Mouse (Mus musculus) splenic B cell, adult 2 months (primary cell): Measurements from ENCODE around the gene AI413582.

ENCODE experiments used
- DNase-seq: peaks from one replicate; pipeline ENCODE4 v3.0.0-alpha.2; 2011; ENCODE audit warnings: low read depth, low spot score
- H3K27me3 ChIP-seq: 2 replicates; pipeline ENCODE4 v1.6.1; 2012; ENCODE audit warnings: mild to moderate bottlenecking, low read length, moderate library complexity, mixed read lengths; ENCODE audit not compliant: control insufficient read depth, poor library complexity, insufficient read depth, severe bottlenecking
- H3K36me3 ChIP-seq: 2 replicates; pipeline ENCODE4 v1.6.1; 2012; ENCODE audit warnings: mild to moderate bottlenecking, low read length, moderate library complexity, mixed read lengths; ENCODE audit not compliant: control insufficient read depth, poor library complexity, insufficient read depth, severe bottlenecking

The AI413582 gene

DNA sequence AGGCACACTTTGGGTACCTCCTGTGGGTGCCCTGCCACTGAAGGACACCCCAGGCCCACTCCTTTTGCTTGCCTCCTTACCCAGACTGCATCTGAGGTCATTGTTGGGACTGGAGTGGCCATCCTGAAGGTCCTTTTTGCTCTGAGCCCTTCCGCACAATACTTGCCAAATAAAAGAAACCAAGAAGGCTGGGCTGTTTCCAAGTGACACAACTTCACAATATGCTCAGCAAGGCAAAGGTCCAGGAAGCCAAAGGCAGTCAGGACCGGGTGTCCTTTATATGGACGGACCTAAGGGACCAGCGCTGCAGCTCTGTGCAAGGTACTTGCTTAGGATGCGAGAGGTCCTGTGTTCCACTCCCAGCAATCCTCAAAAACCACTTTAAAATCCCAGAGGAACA, 2.7 kb upstream of the AI413582 start:
- no peaks in the 10 kb centered on the region for H3K27me3 ChIP-seq
- no peak for DNase-seq
- no peaks in the 10 kb centered on the region for H3K36me3 ChIP-seq

DNA sequence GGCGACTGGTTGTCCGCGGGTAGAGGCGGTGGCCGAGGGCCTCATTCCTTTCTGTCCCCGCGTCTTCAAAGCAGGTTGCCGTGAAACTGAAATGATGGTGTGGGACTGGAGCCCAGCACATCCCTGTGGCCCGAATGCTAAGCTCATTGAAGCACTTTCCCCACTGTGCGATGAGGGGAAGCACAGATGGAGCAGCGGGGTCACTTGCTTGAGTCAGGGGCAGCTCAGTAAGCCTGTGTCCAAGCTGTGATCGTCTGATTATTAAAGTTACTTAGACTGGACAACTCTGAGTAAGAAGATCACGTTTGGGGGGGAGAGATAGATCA, 349 bp upstream of the AI413582 start:
- no peaks in the 10 kb centered on the region for H3K27me3 ChIP-seq
- no peak for DNase-seq
- H3K36me3 ChIP-seq, result peaks cover 5% of the 10 kb centered on the region

GRCm38 (mm10) chr17:27564391-27565162, 979 bp downstream of the AI413582 start:
- peak; percentile 54 for DNase-seq
- Histone ChIP-seq H3K36me3 (peaks cover 7% of the 10 kb centered on the region), H3K27me3 (no peaks in the 10 kb centered on the region)

GRCm38 (mm10) chr17:27563771-27564244, 1.7 kb downstream of the AI413582 start:
- DNase-seq, result no peak
- Histone ChIP-seq H3K36me3 (peaks cover 7% of the 10 kb centered on the region), H3K27me3 (no peaks in the 10 kb centered on the region)

DNA sequence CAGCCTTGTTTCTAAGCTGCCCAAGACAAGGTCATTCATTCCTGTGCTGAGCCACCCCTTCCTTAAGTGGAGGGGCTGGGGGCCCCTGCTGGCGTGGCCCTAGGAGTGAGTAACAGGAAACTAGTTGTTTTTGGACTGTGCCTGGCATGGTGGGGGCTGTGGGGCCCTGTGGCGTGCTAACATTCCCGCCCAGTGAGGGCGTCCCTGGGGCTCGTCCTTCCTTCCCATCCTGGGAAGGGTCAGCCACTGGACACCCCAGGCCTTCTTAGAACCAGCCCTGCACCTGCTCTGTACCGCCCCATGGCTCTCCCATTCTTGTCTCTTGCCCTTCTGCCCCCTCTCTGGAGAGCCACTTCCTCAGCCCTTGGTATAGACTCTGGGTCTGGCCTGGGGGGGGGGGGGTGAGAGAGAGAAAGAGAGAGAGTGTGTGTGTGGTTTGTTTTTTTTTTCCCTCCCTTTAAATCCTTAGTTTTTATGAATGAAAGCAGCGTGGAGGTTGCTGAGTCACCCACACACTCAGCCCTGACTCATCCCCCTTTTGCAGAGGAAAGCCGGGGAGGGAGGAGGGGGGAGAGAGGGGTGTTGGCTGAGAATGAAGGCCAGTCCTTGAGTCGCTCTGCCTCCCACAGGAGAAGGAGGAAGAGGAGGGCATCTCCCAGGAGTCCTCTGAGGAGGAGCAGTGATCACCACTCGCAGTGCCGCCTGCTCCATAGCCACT, 3.6 kb downstream of the AI413582 start:
- Histone ChIP-seq H3K36me3 (peaks cover 7% of the 10 kb centered on the region), H3K27me3 (no peaks in the 10 kb centered on the region)
- no peak for DNase-seq

DNA sequence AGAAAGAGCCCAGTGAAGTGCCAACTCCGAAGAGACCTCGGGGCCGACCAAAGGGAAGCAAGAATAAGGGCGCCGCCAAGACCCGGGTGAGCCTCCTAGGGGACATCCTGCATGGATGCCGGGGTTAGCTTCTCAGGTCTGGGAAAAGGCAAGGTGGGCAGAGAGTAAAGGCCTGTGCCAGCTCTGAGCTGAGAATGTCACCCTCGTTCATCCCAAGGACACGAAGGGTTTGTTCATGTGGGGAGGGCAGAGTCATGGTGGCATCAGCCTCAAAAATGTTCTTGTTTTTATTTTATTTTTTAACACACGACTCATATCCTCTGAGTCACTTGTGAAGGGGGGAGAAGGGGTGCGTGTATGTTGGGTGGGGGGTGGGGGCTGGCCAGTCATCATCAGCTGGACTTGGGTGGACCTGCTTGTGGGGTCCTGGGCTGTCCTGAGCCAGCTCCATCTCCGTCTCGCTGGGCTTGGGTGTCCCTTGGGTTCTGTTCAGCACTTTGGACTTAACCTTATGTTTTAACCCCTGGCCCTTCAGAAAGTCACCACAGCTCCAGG, 4.6 kb downstream of the AI413582 start:
- Histone ChIP-seq H3K36me3 (peaks cover 7% of the 10 kb centered on the region), H3K27me3 (no peaks in the 10 kb centered on the region)
- DNase-seq, result no peak

- Histone ChIP-seq H3K27me3 (no peaks in the 10 kb centered on the region), H3K36me3 (peaks cover 7% of the 10 kb centered on the region)
- no peak for DNase-seq
Observed at GRCm38 (mm10) chr17:27559596-27559995, 6.0 kb downstream of the AI413582 start.

DNA sequence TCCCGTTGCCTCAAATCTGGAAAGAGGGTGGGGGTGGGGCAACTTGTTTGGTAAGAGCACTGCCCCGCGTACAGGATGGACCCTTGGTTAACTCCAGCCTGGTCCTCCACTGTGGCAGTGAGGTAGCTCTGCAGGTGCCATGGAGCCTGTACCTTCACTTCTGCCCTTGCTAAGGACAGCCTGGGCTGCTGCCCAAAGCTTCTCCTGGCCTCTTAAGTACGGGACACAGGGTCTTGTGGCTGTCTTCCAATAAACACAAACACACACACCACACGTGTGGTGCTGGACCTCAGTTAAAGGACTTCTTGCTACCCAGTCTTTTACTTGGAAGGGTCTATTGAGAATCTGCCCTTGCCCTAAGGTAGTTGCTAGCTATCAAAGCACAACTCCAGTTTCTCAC, 6.7 kb downstream of the AI413582 start:
- no peak for DNase-seq
- Histone ChIP-seq H3K36me3 (peaks cover 7% of the 10 kb centered on the region), H3K27me3 (no peaks in the 10 kb centered on the region)

- peaks cover 7% of the 10 kb centered on the region for H3K36me3 ChIP-seq
- H3K27me3 ChIP-seq, result no peaks in the 10 kb centered on the region
- DNase-seq, result no peak
Observed at GRCm38 (mm10) chr17:27557927-27558661, 7.5 kb downstream of the AI413582 start.

DNA sequence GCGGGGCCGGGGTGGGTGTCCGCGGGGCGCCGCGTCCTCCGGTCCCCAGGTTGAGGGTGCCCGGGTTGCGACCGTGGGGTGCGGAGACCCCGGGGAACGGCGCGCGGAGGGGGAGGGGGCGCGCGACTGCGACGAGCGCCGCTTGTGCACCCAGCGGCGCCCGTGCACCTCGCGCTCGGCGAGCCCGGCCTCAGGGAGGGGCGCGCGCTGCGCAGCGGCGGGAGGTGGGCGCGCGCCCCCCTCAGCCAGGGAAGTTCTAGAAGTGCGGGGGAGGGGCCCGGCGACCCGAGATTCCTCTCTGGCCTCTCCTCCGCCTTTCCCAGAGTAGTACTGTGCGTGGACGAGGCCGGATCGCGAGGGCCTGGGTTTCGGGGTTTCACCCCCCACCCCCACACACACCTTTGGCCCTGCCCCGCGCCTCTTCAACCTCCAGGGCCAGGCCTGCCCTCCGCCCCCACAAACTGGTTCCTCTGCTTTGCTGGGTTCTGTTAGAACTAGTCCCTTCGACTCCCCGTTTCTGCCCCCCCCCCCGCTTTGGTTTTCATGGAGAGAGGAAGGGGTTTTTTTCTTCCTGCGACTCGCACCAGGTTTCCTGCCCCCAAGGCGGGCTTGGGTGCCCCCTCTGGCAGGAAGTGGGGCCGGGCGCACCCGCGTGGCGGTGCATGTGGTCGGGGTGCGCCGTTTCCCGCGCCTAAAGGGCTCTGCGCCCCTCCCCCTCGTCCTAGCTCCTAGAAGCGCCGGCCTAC, 8.2 kb downstream of the AI413582 start:
- peak; percentile 68 for DNase-seq
- H3K36me3 ChIP-seq, result peaks cover 7% of the 10 kb centered on the region
- no peaks in the 10 kb centered on the region for H3K27me3 ChIP-seq

- Histone ChIP-seq H3K36me3 (peaks cover 3% of the 10 kb centered on the region; the same call in 1 of the 2 replicates), H3K27me3 (no peaks in the 10 kb centered on the region)
- DNase-seq, result peak; percentile 95
Observed at GRCm38 (mm10) chr17:27556315-27557011, 9.1 kb downstream of the AI413582 start, which contains the start of gene Hmga1. Gene Hmga1 (plus strand): TSS chr17:27556497.

DNA sequence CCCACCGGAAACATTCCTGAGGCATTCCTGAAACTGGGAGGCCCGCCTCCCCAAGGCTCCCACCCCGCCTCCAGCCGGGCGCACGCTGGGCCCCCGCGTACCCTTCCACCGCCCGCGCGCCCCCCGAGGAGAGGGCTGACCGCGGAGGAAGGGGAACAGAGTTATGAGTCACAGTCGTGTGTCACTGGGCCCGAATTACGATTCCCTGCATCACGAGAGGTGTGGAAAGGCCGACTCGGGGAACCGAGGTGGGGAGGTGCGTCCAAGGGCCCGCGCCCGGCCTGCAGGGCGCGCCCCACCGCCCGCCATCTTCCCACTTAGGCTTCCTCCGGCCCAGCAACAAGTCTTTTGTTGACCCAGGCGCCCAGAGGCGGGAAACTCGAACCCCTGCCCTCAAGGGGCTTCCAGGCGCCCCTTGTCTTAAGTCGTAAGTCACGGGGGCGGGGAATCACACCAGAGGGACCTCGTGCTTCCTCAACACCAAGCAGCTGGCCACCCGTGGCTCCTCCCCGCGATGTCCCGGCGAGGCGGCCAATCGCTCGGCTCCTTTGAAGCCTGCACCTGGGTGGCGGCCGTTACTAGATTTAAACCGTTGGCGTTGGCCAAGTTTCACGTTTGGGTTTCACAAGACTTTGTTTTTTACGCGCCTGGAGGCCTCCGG, 9.9 kb downstream of the AI413582 start:
- Histone ChIP-seq H3K36me3 (no peaks in the 10 kb centered on the region), H3K27me3 (no peaks in the 10 kb centered on the region)
- peak; percentile 92 for DNase-seq

DNA sequence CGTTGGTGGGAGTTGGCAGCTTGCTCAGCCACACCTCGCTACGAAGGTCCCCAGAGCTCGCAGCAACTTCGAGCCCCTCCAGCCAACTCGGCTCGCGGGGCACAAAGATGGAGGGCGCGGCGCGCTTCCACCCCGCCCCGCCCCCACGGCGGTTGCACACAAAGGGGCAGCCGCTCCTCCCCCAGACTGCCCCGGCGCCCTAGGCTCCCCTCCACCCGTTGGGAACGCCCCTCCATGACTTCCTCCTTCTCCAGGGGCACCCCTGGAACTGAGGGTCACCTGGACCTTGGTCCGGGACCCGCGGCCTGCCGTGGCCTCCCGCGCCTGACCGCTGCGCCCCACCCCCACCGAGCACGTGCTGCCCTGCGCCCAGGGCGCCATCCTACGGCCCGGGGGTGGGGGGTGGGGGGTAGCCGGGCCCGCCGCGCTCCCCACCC, 10.5 kb downstream of the AI413582 start:
- Histone ChIP-seq H3K36me3 (no peaks in the 10 kb centered on the region), H3K27me3 (no peaks in the 10 kb centered on the region)
- peak; percentile 64 for DNase-seq
